Mouse (Mus musculus) ES-E14 (cell line): ENCODE measurements around the gene Gm4922. TPM values are rescaled to one million over a fixed set of nuclear protein-coding genes. Genes with fewer than 3 reads are reported as not detected.

Source experiments
- DNase-seq: peaks from one replicate; pipeline ENCODE4 v3.0.0-alpha.2; 2013; ENCODE audit warnings: low read depth, low spot score
- H3K27ac ChIP-seq: 2 replicates; pipeline ENCODE4 v1.5.1; 2012; ENCODE audit warnings: low read depth, mild to moderate bottlenecking, low read length, moderate library complexity, mixed read lengths; ENCODE audit not compliant: poor library complexity, insufficient read depth, severe bottlenecking
- H3K36me3 ChIP-seq: 2 replicates; pipeline ENCODE4 v1.6.1; 2012; ENCODE audit warnings: mild to moderate bottlenecking, low read length, moderate library complexity, mixed read lengths; ENCODE audit not compliant: control insufficient read depth, poor library complexity, insufficient read depth, severe bottlenecking
- H3K4me1 ChIP-seq, 2 experiments: fragments of 150-350 bp in 1 of 2; sonication (generic) in 1 of 2; 2 replicates each; pipeline ENCODE4 v1.6.1; 2012; ENCODE audit warnings: low read length in 2 of 2, mild to moderate bottlenecking in 1 of 2, mixed read lengths in 1 of 2; ENCODE audit not compliant: control insufficient read depth in 2 of 2, insufficient read depth in 2 of 2, poor library complexity in 1 of 2
- H3K4me3 ChIP-seq, 2 experiments: fragments of 150-350 bp in 1 of 2; sonication (generic) in 1 of 2; 2 replicates each; pipeline ENCODE4 v1.5.1; 2012; ENCODE audit warnings: low read length in 2 of 2, low read depth in 1 of 2, mild to moderate bottlenecking in 1 of 2, mixed read lengths in 1 of 2; ENCODE audit not compliant: insufficient read depth in 1 of 2, poor library complexity in 1 of 2, severe bottlenecking in 1 of 2
- H3K9ac ChIP-seq: 2 replicates; pipeline ENCODE4 v1.6.1; 2012; ENCODE audit warnings: low read depth, mild to moderate bottlenecking, low read length, mixed read lengths; ENCODE audit not compliant: poor library complexity, insufficient read depth, severe bottlenecking
- H3K9me3 ChIP-seq: fragments of 150-350 bp; sonication (generic); 2 replicates; pipeline ENCODE4 v1.6.1; 2012; ENCODE audit warnings: low read depth, mild to moderate bottlenecking, low read length; ENCODE audit not compliant: control insufficient read depth, insufficient read depth
- CHD2 ChIP-seq: IDR thresholded peaks from 2 replicates; pipeline ENCODE4 v1.6.1; 2014; ENCODE audit warnings: mild to moderate bottlenecking, low read depth, low read length, inconsistent platforms
- HCFC1 ChIP-seq: IDR thresholded peaks from 2 replicates; pipeline ENCODE4 v1.6.1; 2012; ENCODE audit warnings: low read length, inconsistent platforms, borderline replicate concordance; ENCODE audit not compliant: insufficient read depth
- MAFK ChIP-seq: IDR thresholded peaks from 2 replicates; pipeline ENCODE4 v1.6.1; 2014; ENCODE audit warnings: mild to moderate bottlenecking, low read depth, low read length, inconsistent platforms; ENCODE audit not compliant: insufficient read depth
- ZC3H11A ChIP-seq: IDR thresholded peaks from 2 replicates; pipeline ENCODE4 v1.6.1; 2012; ENCODE audit warnings: low read depth, mild to moderate bottlenecking, inconsistent platforms, low read length, borderline replicate concordance
- ZNF384 ChIP-seq: IDR thresholded peaks from 2 replicates; pipeline ENCODE4 v1.6.1; 2012; ENCODE audit warnings: low read depth, low read length, inconsistent platforms
- in situ Hi-C, 2 experiments: fragments of 600-800 bp; cut with MboI; formaldehyde crosslinking; loops; one replicate each; pipeline ENCODE4 v1.15.1; 2025; ENCODE audit warnings: low sequenced_read_pairs in 2 of 2, inconsistent platforms in 1 of 2; ENCODE audit not compliant: unreplicated experiment in 2 of 2
- total RNA-seq: library from RNA; depleted of rRNA; stranded (reverse); fragments of 300-350 nt; gene quantifications from 2 replicates; pipeline ENCODE4 v1.2.3, GENCODE M21; 2012

Gm4922 gene
- total RNA-seq, 1 experiment = not detected

DNA sequence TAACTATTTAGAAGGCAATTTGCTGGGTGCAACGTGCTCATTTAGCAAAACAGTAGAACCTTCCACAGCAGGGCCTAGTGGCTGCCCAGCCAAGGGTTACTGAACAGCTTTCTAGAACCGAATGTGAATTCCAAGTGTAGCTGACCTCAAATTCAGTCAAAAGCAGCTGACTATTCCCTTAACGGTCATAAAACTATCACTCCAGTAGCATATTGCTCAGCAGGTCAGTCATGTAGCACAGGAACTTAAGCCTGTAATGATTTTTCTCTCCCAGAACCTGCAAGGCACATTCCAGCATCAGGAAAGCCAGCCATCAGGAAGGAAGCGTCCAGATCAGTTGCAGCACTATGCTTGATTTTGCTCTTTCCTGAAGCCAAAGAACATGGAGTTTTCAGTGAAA, 43.8 kb upstream of the Gm4922 start:
- Histone ChIP-seq H3K36me3 (no peaks in the 10 kb centered on the region), H3K9me3 (no peaks in the 10 kb centered on the region), H3K4me3 (no peak overlapping the region), H3K9ac (no peak overlapping the region), H3K4me1 (no peaks in the 10 kb centered on the region), H3K27ac (no peak overlapping the region)
- TF ChIP-seq MAFK (no peak), ZC3H11A (no peak), CHD2 (no peak), HCFC1 (no peak), ZNF384 (no peak)
- no peak for DNase-seq
- in situ Hi-C loops = no loop called here

DNA sequence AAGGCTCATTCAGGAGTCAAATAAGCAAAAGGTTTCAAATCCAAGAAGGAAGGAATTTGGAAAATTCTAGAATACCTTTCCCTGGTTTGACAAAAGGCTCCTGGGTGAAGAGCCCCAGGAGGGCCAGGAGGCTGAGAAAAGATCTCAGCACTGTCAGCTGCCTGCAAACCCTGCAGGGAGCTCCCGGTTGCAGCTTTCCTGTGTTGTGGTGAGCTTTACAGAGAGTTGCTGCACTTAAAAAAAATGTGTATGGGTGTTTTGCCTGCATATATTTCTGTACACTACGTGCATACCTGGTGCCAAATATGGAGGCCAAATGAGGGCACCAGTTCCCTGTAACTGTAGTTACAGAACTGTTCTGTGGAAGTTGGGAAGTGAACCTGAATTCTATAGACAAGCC, 41.3 kb upstream of the Gm4922 start:
- Histone ChIP-seq H3K9me3 (no peaks in the 10 kb centered on the region), H3K27ac (no peak overlapping the region), H3K9ac (no peak overlapping the region), H3K36me3 (no peaks in the 10 kb centered on the region), H3K4me3 (no peak overlapping the region), H3K4me1 (no peaks in the 10 kb centered on the region)
- in situ Hi-C loops = no loop called here
- no peak for TF ChIP-seq ZNF384
- TF ChIP-seq MAFK = no peak
- no peak for TF ChIP-seq CHD2
- no peak for TF ChIP-seq ZC3H11A
- no peak for TF ChIP-seq HCFC1
- DNase-seq = no peak

DNA sequence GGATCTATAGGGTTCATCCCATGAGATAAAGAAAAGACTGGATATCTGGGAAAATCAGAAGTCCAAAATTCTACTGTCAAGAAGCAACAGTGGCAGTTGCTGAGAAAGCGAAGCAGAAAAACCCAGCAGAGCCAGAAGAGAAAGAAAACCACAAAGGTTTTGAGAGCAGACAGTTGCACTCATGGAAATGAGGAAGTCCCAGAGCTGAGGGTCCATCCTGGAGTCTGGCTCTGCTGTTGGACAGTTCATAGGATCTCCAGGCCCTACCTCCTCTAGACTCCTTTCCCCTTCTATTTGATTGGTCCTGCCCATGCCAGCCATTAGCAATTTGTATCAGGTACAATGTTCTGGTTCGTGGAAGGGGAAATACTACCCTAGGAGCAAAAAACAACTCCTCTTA, 39.5 kb upstream of the Gm4922 start:
- Histone ChIP-seq H3K4me3 (no peak overlapping the region), H3K4me1 (no peaks in the 10 kb centered on the region), H3K36me3 (no peaks in the 10 kb centered on the region), H3K9ac (no peak overlapping the region), H3K27ac (no peak overlapping the region), H3K9me3 (no peaks in the 10 kb centered on the region)
- DNase-seq = no peak
- no peak for TF ChIP-seq MAFK
- TF ChIP-seq ZC3H11A = no peak
- no peak for TF ChIP-seq ZNF384
- TF ChIP-seq HCFC1 = no peak
- TF ChIP-seq CHD2 = no peak
- in situ Hi-C loops = no loop called here

DNA sequence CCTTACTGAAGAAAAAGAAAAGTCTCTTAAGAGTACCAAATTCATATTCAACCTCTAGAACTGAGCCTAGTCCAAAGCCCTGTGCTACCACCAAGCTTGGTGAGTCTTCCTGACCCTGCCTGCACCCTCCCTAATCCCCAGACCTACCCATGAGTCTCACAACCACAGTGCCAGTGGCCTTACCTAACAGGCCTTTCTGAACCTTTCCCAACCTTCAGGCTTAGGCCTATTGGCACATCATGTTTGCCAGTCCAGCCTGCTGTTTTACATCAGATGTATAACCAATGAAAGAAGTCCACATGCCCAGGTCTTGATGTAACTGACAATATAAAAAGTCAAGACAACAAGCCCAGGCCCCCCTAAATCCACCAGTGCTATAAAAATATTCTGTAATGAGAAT, 38.5 kb upstream of the Gm4922 start:
- Histone ChIP-seq H3K9ac (no peak overlapping the region), H3K9me3 (no peaks in the 10 kb centered on the region), H3K27ac (no peak overlapping the region), H3K4me1 (no peaks in the 10 kb centered on the region), H3K4me3 (no peak overlapping the region), H3K36me3 (no peaks in the 10 kb centered on the region)
- DNase-seq = no peak
- TF ChIP-seq MAFK (no peak), CHD2 (no peak), HCFC1 (no peak), ZC3H11A (no peak), ZNF384 (no peak)
- in situ Hi-C loops = no loop called here

DNA sequence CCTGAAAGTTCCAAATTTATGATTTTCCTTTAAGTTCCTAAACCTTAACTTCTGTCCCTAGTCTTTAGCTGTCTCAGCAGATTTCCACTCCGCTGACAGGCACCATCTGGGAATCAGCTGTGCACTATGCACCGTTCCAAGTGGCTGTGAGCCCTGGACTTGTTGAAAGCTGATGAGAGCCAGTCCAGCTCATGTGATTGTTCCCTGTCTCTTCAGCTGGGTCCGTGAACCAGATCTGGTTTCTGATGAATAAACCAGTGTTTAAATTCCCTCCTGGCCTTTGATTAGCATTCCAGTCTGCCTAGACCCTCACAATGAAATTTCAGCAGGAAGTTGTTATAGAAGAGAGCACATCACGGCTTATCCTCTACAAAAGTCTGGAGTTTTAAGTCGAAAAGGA, 30.0 kb upstream of the Gm4922 start:
- Histone ChIP-seq H3K9me3 (no peaks in the 10 kb centered on the region), H3K4me1 (no peaks in the 10 kb centered on the region), H3K4me3 (no peak overlapping the region), H3K9ac (no peak overlapping the region), H3K36me3 (no peaks in the 10 kb centered on the region), H3K27ac (no peak overlapping the region)
- TF ChIP-seq ZNF384 (no peak), ZC3H11A (no peak), CHD2 (no peak), HCFC1 (no peak), MAFK (no peak)
- in situ Hi-C loops = no loop called here
- no peak for DNase-seq
